Mouse (Mus musculus) heart, postnatal 0 days (tissue): ENCODE measurements at regions not wholly inside any gene's neighbourhood (a gene's known extent, or its start where the extent isn't known, plus 50 kb on each side); places are given as distances from the start of the nearest gene placed in this dataset.

Experiments used
- ATAC-seq: fragments of 200-750 bp; cut with Nextera tagmentation; 2 replicates; pipeline ENCODE4 v1.8.0; 2017; ENCODE audit warnings: low read depth, moderate number of reproducible peaks, moderate library complexity; ENCODE audit not compliant: insufficient read depth
- DNase-seq: peaks from one replicate; pipeline ENCODE4 v3.0.0-alpha.2; 2016; ENCODE audit warnings: low spot score
- H3K27ac ChIP-seq: fragments of 300-500 bp; sonication (generic); 2 replicates; pipeline ENCODE4 v1.5.1; 2014; ENCODE audit warnings: low read depth, mild to moderate bottlenecking
- H3K27me3 ChIP-seq: fragments of 300-500 bp; sonication (generic); 2 replicates; pipeline ENCODE4 v1.6.1; 2014; ENCODE audit warnings: low read length, mixed read lengths; ENCODE audit not compliant: control insufficient read depth, insufficient read depth
- H3K36me3 ChIP-seq: fragments of 300-500 bp; sonication (generic); replicated peaks from 2 replicates; pipeline ENCODE4 v1.6.1; 2014; ENCODE audit warnings: low read length, mixed read lengths; ENCODE audit not compliant: control insufficient read depth, insufficient read depth
- H3K4me1 ChIP-seq: fragments of 300-500 bp; sonication (generic); 2 replicates; pipeline ENCODE4 v1.6.1; 2014; ENCODE audit warnings: antibody characterized with exemption; ENCODE audit not compliant: control insufficient read depth, insufficient read depth
- H3K4me2 ChIP-seq: fragments of 300-500 bp; sonication (generic); 2 replicates; pipeline ENCODE4 v1.6.1; 2014; ENCODE audit warnings: low read depth, mild to moderate bottlenecking, low read length, moderate library complexity
- H3K4me3 ChIP-seq: fragments of 300-500 bp; sonication (generic); 2 replicates; pipeline ENCODE4 v1.5.1; 2014; ENCODE audit warnings: low read depth, low read length
- H3K9ac ChIP-seq: fragments of 300-500 bp; sonication (generic); replicated peaks from 2 replicates; pipeline ENCODE4 v1.6.1; 2014; ENCODE audit warnings: low read depth, low read length, mixed read lengths
- H3K9me3 ChIP-seq: fragments of 300-500 bp; sonication (generic); replicated peaks from 2 replicates; pipeline ENCODE4 v1.6.1; 2016; ENCODE audit warnings: low read length; ENCODE audit not compliant: control insufficient read depth
- CTCF ChIP-seq: IDR thresholded peaks from 2 replicates; pipeline ENCODE4 v1.5.1; 2016; ENCODE audit warnings: antibody characterized with exemption, control low read depth, low read depth
- EP300 ChIP-seq: IDR thresholded peaks from 2 replicates; pipeline ENCODE4 v1.6.1; 2016; ENCODE audit warnings: antibody characterized with exemption, low read depth
- WGBS: fragments of 180-500 bp; shearing (Covaris S2); extraction: QIAGEN DNeasy Blood & Tissue Kit; methylation state at CpG from one replicate; pipeline ENCODE4 v1.1.7; 2014; 5-methylcytosine and 5-hydroxymethylcytosine counted together

DNA sequence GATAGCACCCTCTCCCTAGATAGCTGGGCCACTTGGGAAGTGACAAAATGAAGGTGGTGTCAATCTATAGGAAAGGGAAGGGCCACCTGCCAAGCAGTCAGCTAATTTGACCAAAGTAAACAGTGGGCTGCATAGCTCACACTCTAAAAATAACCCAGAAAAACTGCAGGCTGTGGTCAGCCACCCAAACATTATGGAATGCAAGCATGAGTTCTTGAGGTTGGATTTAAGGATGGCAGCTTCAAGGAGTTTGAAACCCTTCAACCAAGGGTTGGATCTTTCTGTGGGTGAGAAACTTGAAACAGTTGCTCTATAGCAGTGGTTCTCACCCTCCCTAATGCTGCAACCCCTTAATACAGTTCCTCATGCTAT lies 285.2 kb downstream of the Wdr11 start:
- TF ChIP-seq CTCF (no peak), EP300 (no peak)
- H3K36me3 ChIP-seq, result no peaks in the 10 kb centered on the region
- peak; percentile 11 for DNase-seq
- H3K4me3 ChIP-seq, result no peak overlapping the region
- H3K9me3 ChIP-seq, result no peaks in the 10 kb centered on the region
- ATAC-seq, result peak; percentile 41; the same call in 1 of the 2 replicates
- H3K9ac ChIP-seq, result no peak overlapping the region
- no peak overlapping the region for H3K4me2 ChIP-seq
- peaks cover 14% of the 10 kb centered on the region; the same call in 1 of the 2 replicates for H3K4me1 ChIP-seq
- no peak overlapping the region for H3K27ac ChIP-seq
- H3K27me3 ChIP-seq, result no peaks in the 10 kb centered on the region

DNA sequence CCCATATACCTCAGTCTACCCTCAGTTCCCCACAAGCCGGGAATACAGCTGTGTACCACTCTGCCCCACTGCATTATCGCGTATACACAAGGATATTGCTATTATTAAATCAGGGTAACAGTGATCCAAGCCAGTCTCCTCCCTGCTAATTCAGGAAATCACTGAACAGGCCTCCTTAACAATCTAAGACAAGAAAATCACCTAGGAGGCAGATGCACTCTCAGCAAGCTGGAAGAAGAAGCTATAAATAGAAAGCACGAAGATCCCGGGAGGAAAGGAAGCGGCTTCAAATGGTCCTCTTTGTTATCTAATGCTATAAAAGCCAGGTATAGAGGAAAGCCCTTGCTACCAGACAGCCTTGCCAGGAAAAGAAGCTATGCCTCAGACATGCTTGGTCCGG lies 304.6 kb downstream of the Wdr11 start:
- H3K27ac ChIP-seq, result no peak overlapping the region
- H3K27me3 ChIP-seq, result no peaks in the 10 kb centered on the region

DNA sequence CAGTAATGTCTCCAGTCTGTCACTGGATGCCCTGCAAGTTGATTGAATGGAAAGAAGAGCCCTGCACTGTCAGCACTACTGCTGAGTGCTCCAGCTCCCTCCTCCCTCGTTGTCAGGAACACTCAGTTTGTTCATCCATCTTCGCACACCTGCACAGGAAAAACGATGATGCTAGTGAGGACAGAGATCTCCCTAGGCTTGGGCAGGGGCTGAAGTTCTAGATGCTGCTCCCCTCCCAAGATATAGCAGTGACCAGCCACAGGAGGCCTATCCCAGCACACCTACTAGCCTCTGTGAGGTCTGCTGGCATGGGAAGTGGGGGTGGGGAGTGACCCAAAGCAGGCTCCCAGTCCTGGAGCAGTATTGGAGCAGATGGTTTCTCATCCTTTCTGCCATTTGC lies 305.8 kb downstream of the Wdr11 start:
- H3K27me3 ChIP-seq, result no peaks in the 10 kb centered on the region
- H3K36me3 ChIP-seq, result no peaks in the 10 kb centered on the region
- no peaks in the 10 kb centered on the region for H3K9me3 ChIP-seq
- TF ChIP-seq EP300 (no peak), CTCF (no peak)
- 74% methylated on average over 3 of the region's 3 CpGs for WGBS
- DNase-seq, result no peak
- H3K4me2 ChIP-seq, result no peak overlapping the region
- no peak overlapping the region for H3K27ac ChIP-seq
- no peaks in the 10 kb centered on the region for H3K4me1 ChIP-seq
- no peak for ATAC-seq
- H3K4me3 ChIP-seq, result no peak overlapping the region
- no peak overlapping the region for H3K9ac ChIP-seq

More for the DNA sequence above, 304.6 kb downstream of the Wdr11 start:
- no peak overlapping the region for H3K4me3 ChIP-seq
- no peak for ATAC-seq
- no peaks in the 10 kb centered on the region for H3K36me3 ChIP-seq
- no peak for DNase-seq
- H3K4me2 ChIP-seq, result no peak overlapping the region
- WGBS, result 26% methylated on average over 7 of the region's 7 CpGs
- no peak overlapping the region for H3K9ac ChIP-seq
- H3K4me1 ChIP-seq, result no peaks in the 10 kb centered on the region
- TF ChIP-seq CTCF (no peak), EP300 (no peak)
- no peaks in the 10 kb centered on the region for H3K9me3 ChIP-seq

DNA sequence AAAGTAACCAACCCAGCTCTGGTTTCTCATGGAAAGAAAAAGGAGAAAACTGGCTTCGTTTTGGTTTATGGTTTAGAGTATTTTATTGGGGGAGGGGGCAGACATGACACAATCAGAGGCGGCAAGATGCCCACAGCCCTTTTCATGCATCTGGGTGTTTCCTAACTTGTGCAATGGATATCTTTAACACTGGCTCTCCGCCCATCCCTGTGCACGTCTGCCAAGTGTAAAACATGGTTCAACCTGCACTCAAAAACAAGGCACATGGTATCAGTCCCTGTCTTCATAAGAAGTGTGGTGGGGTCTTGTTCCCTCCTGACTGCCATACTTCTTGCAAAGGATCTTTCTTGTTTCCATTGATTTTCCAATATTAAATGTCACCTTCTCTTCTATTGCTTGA lies 310.6 kb downstream of the Wdr11 start:
- H3K36me3 ChIP-seq, result no peaks in the 10 kb centered on the region
- TF ChIP-seq EP300, result no peak
- TF ChIP-seq CTCF, result no peak
- DNase-seq (no peak), ATAC-seq (no peak)
- no peaks in the 10 kb centered on the region for H3K9me3 ChIP-seq
- H3K27ac ChIP-seq, result no peak overlapping the region
- H3K4me1 ChIP-seq, result no peaks in the 10 kb centered on the region
- no peak overlapping the region for H3K9ac ChIP-seq
- no peak overlapping the region for H3K4me3 ChIP-seq
- no peak overlapping the region for H3K4me2 ChIP-seq
- WGBS, result 57% methylated on average over 4 of the region's 4 CpGs
- no peaks in the 10 kb centered on the region for H3K27me3 ChIP-seq

DNA sequence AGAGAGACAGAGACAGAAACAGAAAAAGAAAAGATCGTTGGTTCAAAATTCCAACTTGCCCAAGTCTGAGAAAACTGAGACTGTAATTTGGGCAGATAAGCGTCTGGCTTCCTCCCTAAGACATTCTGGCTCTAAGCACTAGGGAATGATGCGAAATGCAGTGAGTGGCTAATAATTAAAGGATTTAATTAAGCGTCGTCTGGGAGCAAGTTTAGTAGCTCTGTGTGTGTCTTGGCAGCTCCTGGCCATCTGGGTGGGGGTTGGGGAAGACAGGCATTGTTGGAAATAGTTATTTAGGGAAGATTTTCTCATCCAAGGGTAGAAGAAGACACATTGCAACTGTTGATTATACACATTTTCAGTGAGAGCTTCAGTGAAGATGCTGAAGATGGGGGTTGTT lies 311.5 kb downstream of the Wdr11 start:
- ATAC-seq (no peak), DNase-seq (no peak)
- Histone ChIP-seq H3K27ac (no peak overlapping the region), H3K9me3 (no peaks in the 10 kb centered on the region), H3K9ac (no peak overlapping the region), H3K4me2 (no peak overlapping the region), H3K4me1 (no peaks in the 10 kb centered on the region), H3K36me3 (no peaks in the 10 kb centered on the region), H3K27me3 (no peaks in the 10 kb centered on the region), H3K4me3 (no peak overlapping the region)
- 74% methylated on average over 5 of the region's 5 CpGs for WGBS
- no peak for TF ChIP-seq EP300
- no peak for TF ChIP-seq CTCF

DNA sequence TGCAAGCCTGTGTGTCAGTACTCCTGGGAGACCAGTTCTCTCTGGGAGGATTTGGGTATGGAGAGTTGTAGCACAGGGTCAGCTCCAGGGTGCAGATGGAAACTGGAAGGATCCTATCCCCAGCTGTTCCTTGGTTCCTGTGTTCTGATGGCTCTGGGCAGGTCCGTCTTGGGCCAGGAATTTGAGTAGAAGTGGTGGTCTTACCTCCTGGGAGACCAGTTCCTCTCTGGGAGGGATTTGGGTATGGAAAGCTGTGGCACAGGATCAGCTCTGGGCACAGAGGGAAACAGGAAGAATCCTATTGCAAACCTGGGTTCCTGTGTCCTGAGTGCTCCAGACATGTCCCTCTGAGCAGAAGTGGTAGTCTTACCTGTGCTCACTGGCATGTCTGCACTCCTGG lies 314.5 kb downstream of the Wdr11 start:
- Histone ChIP-seq H3K9ac (no peak overlapping the region), H3K27me3 (no peaks in the 10 kb centered on the region), H3K4me3 (no peak overlapping the region), H3K36me3 (no peaks in the 10 kb centered on the region), H3K9me3 (no peaks in the 10 kb centered on the region), H3K4me2 (no peak overlapping the region), H3K4me1 (no peaks in the 10 kb centered on the region), H3K27ac (no peak overlapping the region)
- TF ChIP-seq CTCF (no peak), EP300 (no peak)
- DNase-seq (no peak), ATAC-seq (no peak)
- 74% methylated on average over 1 of the region's 1 CpGs for WGBS
